Mouse (Mus musculus): ENCODE data around the gene Mesp2.

DNA sequence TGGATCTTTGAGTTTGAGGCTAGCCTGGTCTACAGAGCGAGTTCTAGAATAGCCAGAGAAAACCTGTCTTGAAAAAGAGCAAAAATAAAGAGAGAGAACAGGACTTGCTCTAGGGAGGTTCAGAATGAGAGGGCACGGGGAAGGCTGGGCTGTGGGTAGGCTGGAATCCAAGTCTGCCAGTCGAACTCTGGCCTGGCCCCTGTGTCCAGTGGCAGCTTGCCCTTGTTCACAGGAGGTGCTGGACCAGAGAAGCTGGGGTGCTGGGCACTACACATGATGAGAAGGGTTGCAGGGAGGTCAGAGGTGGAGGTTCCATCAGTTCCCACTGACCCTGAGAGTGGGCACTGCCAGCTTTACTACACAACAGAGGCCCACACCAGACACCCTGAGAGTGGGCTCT, 17.8 kb downstream of the Mesp2 start:
- TF ChIP-seq CTCF (conservative IDR thresholded peaks at IDR 0.05; ENCODE audit: insufficient read depth, insufficient read length, low read depth, low read length) (no peak), POLR2A (IDR thresholded peaks at IDR 0.05; ENCODE audit: low read depth, low read length) (no peak)
